Mouse (Mus musculus) liver, adult 2 months (tissue): ENCODE measurements at regions not wholly inside any gene's neighbourhood (a gene's known extent, or its start where the extent isn't known, plus 50 kb on each side); places are given as distances from the start of the nearest gene placed in this dataset.

Experiments
- CTCF ChIP-seq: fragments of 200-500 bp; IDR thresholded peaks from 2 replicates; pipeline ENCODE4 v1.5.1; 2011; ENCODE audit warnings: low read depth, low read length, control low read depth
- POLR2A ChIP-seq: fragments of 200-500 bp; IDR thresholded peaks from 2 replicates; pipeline ENCODE4 v1.6.1; 2011; ENCODE audit warnings: low read length, control low read depth; ENCODE audit not compliant: insufficient read depth; ENCODE audit errors: extremely low read depth

DNA sequence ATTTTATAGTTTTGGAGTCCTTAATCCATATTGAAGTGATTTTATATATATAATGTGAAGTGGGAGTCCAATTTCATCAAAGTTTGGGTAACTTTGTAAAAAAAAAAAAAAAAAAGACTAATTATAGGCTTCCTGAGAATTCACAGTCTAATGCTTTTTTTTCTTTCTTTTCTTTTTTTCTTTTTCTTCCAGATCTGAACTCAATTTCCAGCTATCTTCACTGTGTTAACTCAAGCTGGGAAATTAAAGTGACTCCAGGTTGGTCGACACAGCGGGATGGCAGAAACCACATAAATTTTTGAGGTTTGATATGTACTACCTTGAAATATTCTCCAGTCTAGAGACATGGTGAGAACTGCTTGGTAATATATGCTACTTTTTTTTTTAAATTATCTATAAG is 385.7 kb upstream of the Pkdcc start:
- TF ChIP-seq CTCF (no peak), POLR2A (no peak)
